24 mouse cellular contexts compared by ENCODE assay signal in genomic region chr5:107877053-107877452, GRCm38 (mm10). TPM values are rescaled to one million over a fixed set of nuclear protein-coding genes. Genes with fewer than 3 reads are reported as not detected.
DNase-seq lines count a peak whose midpoint lies in the region; ATAC-seq and TF ChIP-seq lines count a peak whose summit lies in the region.
"Had no signal": no experiment of that assay in that cellular context is flagged by ENCODE, and none has a peak within 500 bp of the region (broad histone marks: within the 10 kb centered on the region; RNA-seq: fewer than 3 reads in every experiment).

No protein-coding gene starts in this region.

- no peak overlapping the region for H3K4me2 ChIP-seq in liver, postnatal 0 days (ENCODE audit: low read depth, low read length)
- no peak overlapping the region for H3K4me2 ChIP-seq in liver, embryonic 12.5 days
- H3K4me2 ChIP-seq in forebrain, embryonic 16.5 days (ENCODE audit: low read length), result no peak overlapping the region
- H3K4me2 ChIP-seq: forebrain, embryonic 13.5 days; hindbrain, embryonic 12.5 days had no signal

- H3K9me3 ChIP-seq in liver, postnatal 0 days (ENCODE audit: low read length), result no peaks in the 10 kb centered on the region
- no peaks in the 10 kb centered on the region for H3K9me3 ChIP-seq in liver, embryonic 12.5 days (replicated peaks)
- H3K9me3 ChIP-seq in ES-Bruce4 (replicated peaks; ENCODE audit: control insufficient read depth, insufficient read depth, low read length, poor library complexity, severe bottlenecking), result no peaks in the 10 kb centered on the region
- no peaks in the 10 kb centered on the region for H3K9me3 ChIP-seq in forebrain, embryonic 16.5 days (ENCODE audit: control insufficient read depth, low read length)
- H3K9me3 ChIP-seq: embryonic facial prominence, embryonic 10.5 days; forebrain, embryonic 13.5 days; heart, embryonic 10.5 days; hindbrain, embryonic 12.5 days had no signal

- H3K27ac ChIP-seq in kidney, adult 2 months (ENCODE audit: insufficient read depth, low read depth, low read length), result no peak overlapping the region
- no peak overlapping the region for H3K27ac ChIP-seq in liver, postnatal 0 days (ENCODE audit: low read depth)
- H3K27ac ChIP-seq in liver, embryonic 12.5 days, result no peak overlapping the region
- no peak overlapping the region for H3K27ac ChIP-seq in ES-Bruce4 (ENCODE audit: insufficient read depth, low read length)
- no peak overlapping the region for H3K27ac ChIP-seq in forebrain, embryonic 16.5 days (ENCODE audit: low read length)
- H3K27ac ChIP-seq: embryonic facial prominence, embryonic 10.5 days; forebrain, embryonic 13.5 days; gastrocnemius, adult 2 months; heart, embryonic 10.5 days; hindbrain, embryonic 12.5 days had no signal

- H3K27me3 ChIP-seq in kidney, adult 2 months (replicated peaks; ENCODE audit: control insufficient read depth, insufficient read depth, low read length), result no peaks in the 10 kb centered on the region
- no peaks in the 10 kb centered on the region for H3K27me3 ChIP-seq in liver, postnatal 0 days (ENCODE audit: insufficient read depth, low read length)
- no peaks in the 10 kb centered on the region for H3K27me3 ChIP-seq in liver, embryonic 12.5 days (replicated peaks)
- no peaks in the 10 kb centered on the region; the same call in 1 of the 2 replicates for H3K27me3 ChIP-seq in ES-Bruce4 (ENCODE audit: control insufficient read depth, insufficient read depth, low read length, poor library complexity, severe bottlenecking)
- H3K27me3 ChIP-seq in forebrain, embryonic 16.5 days (replicated peaks; ENCODE audit: control insufficient read depth, insufficient read depth, low read length), result no peaks in the 10 kb centered on the region
- H3K27me3 ChIP-seq: forebrain, embryonic 13.5 days; hindbrain, embryonic 12.5 days had no signal

- H3K4me1 ChIP-seq in kidney, adult 2 months (ENCODE audit: control insufficient read depth, insufficient read depth, low read length), result peaks cover 10% of the 10 kb centered on the region; the same call in 1 of the 2 replicates
- H3K4me1 ChIP-seq in liver, postnatal 0 days (ENCODE audit: insufficient read depth), result peaks cover 12% of the 10 kb centered on the region; the same call in 1 of the 2 replicates
- H3K4me1 ChIP-seq in liver, embryonic 12.5 days, result peaks cover 40% of the 10 kb centered on the region
- no peaks in the 10 kb centered on the region for H3K4me1 ChIP-seq in ES-Bruce4 (ENCODE audit: control insufficient read depth, insufficient read depth, low read length)
- no peaks in the 10 kb centered on the region for H3K4me1 ChIP-seq in forebrain, embryonic 16.5 days (replicated peaks; ENCODE audit: control insufficient read depth, insufficient read depth, low read length)
- H3K4me1 ChIP-seq: hindbrain, embryonic 12.5 days had no signal

- no peak for TF ChIP-seq POLR2A in kidney, adult 2 months (IDR thresholded peaks at IDR 0.05; ENCODE audit: low read depth, low read length)
- no peak for TF ChIP-seq POLR2A in ES-Bruce4 (IDR thresholded peaks at IDR 0.05; ENCODE audit: insufficient read depth, low read length)

- DNase-seq in kidney, adult 2 months, result no peak
- no peak for DNase-seq in kidney, adult 18-20 months
- no peak for DNase-seq in liver, postnatal 0 days
- DNase-seq in ZHBTc4 (ENCODE audit: low read depth, low spot score), result peak; percentile 32
- no peak for DNase-seq in Muller cell, postnatal 12 days (ENCODE audit: inconsistent ontology term)
- DNase-seq: adrenal gland, postnatal 14 days; cerebellum, adult 18-20 months; cerebellum, adult 9-11 months; cerebellum, postnatal 36 days; gastrocnemius, adult 2 months; gastrocnemius, postnatal 25 days; heart, postnatal 10 days; heart, postnatal 4 days had no signal

- TF ChIP-seq CTCF in kidney, adult 2 months (conservative IDR thresholded peaks at IDR 0.05; ENCODE audit: insufficient read depth, insufficient read length, low read depth, low read length), result 0 out of 2 replicates have a peak, but pooled peaks have one; percentile 16
- peak; percentile 54 for TF ChIP-seq CTCF in liver, postnatal 0 days (IDR thresholded peaks at IDR 0.05; ENCODE audit: low read depth)
- peak; percentile 3 for TF ChIP-seq CTCF in ES-Bruce4 (IDR thresholded peaks at IDR 0.05; ENCODE audit: low read depth, low read length)

- no peak overlapping the region for H3K4me3 ChIP-seq in kidney, adult 2 months (ENCODE audit: insufficient read depth, low read depth, low read length)
- H3K4me3 ChIP-seq in liver, postnatal 0 days (ENCODE audit: low read depth, low read length), result no peak overlapping the region
- H3K4me3 ChIP-seq in liver, embryonic 12.5 days, result no peak overlapping the region
- H3K4me3 ChIP-seq in ES-Bruce4 (ENCODE audit: low read depth, low read length), result no peak overlapping the region
- H3K4me3 ChIP-seq in forebrain, embryonic 16.5 days (replicated peaks; ENCODE audit: low read length), result no peak overlapping the region
- H3K4me3 ChIP-seq: embryonic facial prominence, embryonic 10.5 days; forebrain, embryonic 13.5 days; gastrocnemius, adult 2 months; heart, embryonic 10.5 days; hindbrain, embryonic 12.5 days had no signal

- ATAC-seq in liver, postnatal 0 days, result no peak
- ATAC-seq in liver, embryonic 12.5 days, result no peak
- ATAC-seq in forebrain, embryonic 16.5 days, result no peak
- ATAC-seq: activated CD4-positive, CD25-positive, alpha-beta regulatory T cell, adult 4 months; forebrain, embryonic 13.5 days; hindbrain, embryonic 16.5 days; inflammation-experienced regulatory T-cells, adult 6 months had no signal

- H3K36me3 ChIP-seq in kidney, adult 2 months (ENCODE audit: control insufficient read depth, insufficient read depth, low read length), result no peaks in the 10 kb centered on the region
- H3K36me3 ChIP-seq in liver, postnatal 0 days (replicated peaks; ENCODE audit: insufficient read depth, low read length), result peaks cover 6% of the 10 kb centered on the region; the same call in 1 of the 2 replicates
- peaks cover 9% of the 10 kb centered on the region for H3K36me3 ChIP-seq in liver, embryonic 12.5 days
- H3K36me3 ChIP-seq in ES-Bruce4 (ENCODE audit: control insufficient read depth, insufficient read depth, low read length, poor library complexity, severe bottlenecking), result no peaks in the 10 kb centered on the region
- no peaks in the 10 kb centered on the region for H3K36me3 ChIP-seq in forebrain, embryonic 16.5 days (ENCODE audit: control insufficient read depth, insufficient read depth)
- H3K36me3 ChIP-seq: embryonic facial prominence, embryonic 10.5 days; heart, embryonic 10.5 days; hindbrain, embryonic 12.5 days had no signal

- H3K9ac ChIP-seq in liver, postnatal 0 days (replicated peaks), result no peak overlapping the region
- no peak overlapping the region for H3K9ac ChIP-seq in liver, embryonic 12.5 days
- H3K9ac ChIP-seq in ES-Bruce4 (ENCODE audit: low read depth, poor library complexity, severe bottlenecking), result no peak overlapping the region
- no peak overlapping the region for H3K9ac ChIP-seq in forebrain, embryonic 16.5 days (replicated peaks; ENCODE audit: low read depth, low read length)
- H3K9ac ChIP-seq: forebrain, embryonic 13.5 days; hindbrain, embryonic 12.5 days had no signal

- WGBS in kidney, adult 2 months, result 91% methylated on average over 1 of the region's 1 CpGs
- WGBS in liver, postnatal 0 days (ENCODE audit: insufficient replicate concordance), result 84% methylated on average over 1 of the region's 1 CpGs
- WGBS in liver, embryonic 12.5 days (ENCODE audit: insufficient replicate concordance), result 73% methylated on average over 1 of the region's 1 CpGs
- 71% methylated on average over 1 of the region's 1 CpGs for WGBS in forebrain, embryonic 16.5 days

- TF ChIP-seq EP300 in liver, postnatal 0 days (IDR thresholded peaks at IDR 0.05; ENCODE audit: low read depth), result no peak
- TF ChIP-seq EP300 in ES-Bruce4 (IDR thresholded peaks at IDR 0.05; ENCODE audit: insufficient read depth, low read depth, low read length), result no peak

RNA-seq across cellular contexts. Expression of gene Evi5, which starts 2.1 kb away (rescaled TPM):
- polyA plus RNA-seq in kidney, adult 2 months (2012; rRNA removed), result 37.3 and 39.0 TPM in 2 replicates
- polyA plus RNA-seq in liver, postnatal 0 days (2015; fragmentation: Nextera tagmentation; extraction: Ambion mirVana), result 68.4 and 73.5 TPM in 2 replicates
- polyA plus RNA-seq in liver, embryonic 12.5 days (2016; fragmentation: Nextera tagmentation; extraction: Ambion mirVana), result 56.5 and 58.5 TPM in 2 replicates
- 69.3 and 72.9 TPM in 2 replicates for polyA plus RNA-seq in ES-Bruce4 (2011; ENCODE audit: insufficient read depth, insufficient read length, low read depth, missing spikeins)
- 51.6 and 54.6 TPM in 2 replicates for polyA plus RNA-seq in forebrain, embryonic 16.5 days (2015; fragmentation: Nextera tagmentation; extraction: Ambion mirVana)

RNA-seq across cellular contexts. Expression of gene Rpl5, which starts 23.2 kb away (rescaled TPM):
- 16.3 and 21.5 TPM in 2 replicates for polyA plus RNA-seq in kidney, adult 2 months (2012; rRNA removed)
- polyA plus RNA-seq in liver, postnatal 0 days (2015; fragmentation: Nextera tagmentation; extraction: Ambion mirVana), result 20.2 TPM in 2 replicates
- polyA plus RNA-seq in liver, embryonic 12.5 days (2016; fragmentation: Nextera tagmentation; extraction: Ambion mirVana), result 58.8 and 59.6 TPM in 2 replicates
- 145 and 151 TPM in 2 replicates for polyA plus RNA-seq in ES-Bruce4 (2011; ENCODE audit: insufficient read depth, insufficient read length, low read depth, missing spikeins)
- 75.2 and 76.8 TPM in 2 replicates for polyA plus RNA-seq in forebrain, embryonic 16.5 days (2015; fragmentation: Nextera tagmentation; extraction: Ambion mirVana)

RNA-seq across cellular contexts. Expression of gene Ube2d2b, which starts 47.2 kb away (rescaled TPM):
- 0.08 TPM in 1 of 2 replicates, not detected in the other for polyA plus RNA-seq in kidney, adult 2 months (2012; rRNA removed)
- 0.19 and 0.20 TPM in 2 replicates for polyA plus RNA-seq in liver, postnatal 0 days (2015; fragmentation: Nextera tagmentation; extraction: Ambion mirVana)
- 0.39 and 0.45 TPM in 2 replicates for polyA plus RNA-seq in liver, embryonic 12.5 days (2016; fragmentation: Nextera tagmentation; extraction: Ambion mirVana)
- polyA plus RNA-seq in ES-Bruce4 (2011; ENCODE audit: insufficient read depth, insufficient read length, low read depth, missing spikeins), result not detected in 2 replicates
- polyA plus RNA-seq in forebrain, embryonic 16.5 days (2015; fragmentation: Nextera tagmentation; extraction: Ambion mirVana), result 0.13 TPM in 1 of 2 replicates, not detected in the other
- polyA plus RNA-seq: embryonic facial prominence, embryonic 14.5 days; inflammation-experienced regulatory T-cells, adult 6 months had no signal

Comparison
In these comparisons a context has a peak if more than half of its experiments do, and no peak if none do; other contexts are left out.
1. CTCF ChIP-seq: peak in every context shown above with its lines; median percentile 54 in liver, postnatal 0 days; 16 in kidney, adult 2 months; 3 in ES-Bruce4.